Mouse (Mus musculus) E14TG2a.4 (cell line): ENCODE results near the gene Rasgrp2.

Source experiments
- CTCF ChIP-seq: conservative IDR thresholded peaks from 2 replicates; pipeline ENCODE4 v1.5.1; 2014; ENCODE audit warnings: low read length
- NANOG ChIP-seq: IDR thresholded peaks from 2 replicates; pipeline ENCODE4 v1.6.1; 2014; ENCODE audit warnings: borderline replicate concordance, low read length, mixed read lengths

- TF ChIP-seq CTCF (no peak), NANOG (no peak)
These were observed 5.5 kb upstream of the Rasgrp2 start for GRCm38 (mm10) chr19:6393637-6394036.
